Mouse (Mus musculus) erythroblast, embryonic 14.5 days (primary cell): Measurements from ENCODE around the gene Trp53i11.

Source experiments
- GATA1 ChIP-seq: IDR thresholded peaks from 2 replicates; pipeline ENCODE4 v1.6.1; 2012; ENCODE audit warnings: low read length, inconsistent platforms, mixed read lengths
- TAL1 ChIP-seq: IDR thresholded peaks from 3 replicates; pipeline ENCODE4 v1.6.1; 2012; ENCODE audit warnings: low read length, inconsistent platforms, mixed read lengths

DNA sequence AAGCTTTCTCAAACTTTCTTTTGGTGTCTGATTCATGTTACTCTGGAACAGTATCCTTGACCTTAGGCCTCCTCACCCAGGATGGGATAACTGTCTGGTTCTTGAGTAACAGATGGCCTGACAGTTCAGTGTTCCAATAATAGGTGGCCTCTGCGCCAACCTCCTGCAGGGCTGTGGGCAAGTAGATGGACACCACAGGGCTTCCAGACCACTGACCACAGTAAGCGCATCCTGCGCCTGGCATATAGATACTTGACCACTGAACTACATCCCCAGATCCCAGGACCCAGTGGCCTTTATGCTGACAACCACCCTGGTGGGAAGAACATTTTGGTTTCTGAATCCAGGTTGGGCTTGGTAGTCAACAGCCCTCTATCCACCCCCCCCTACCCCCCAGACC lies 32.2 kb downstream of the Trp53i11 start:
- TF ChIP-seq TAL1 (no peak), GATA1 (no peak)
